Mouse (Mus musculus) liver, embryonic 14.5 days (tissue): Measurements from ENCODE around the gene Borcs5.

Experiments used
- CTCF ChIP-seq: IDR thresholded peaks from 2 replicates; pipeline ENCODE4 v1.5.1; 2016; ENCODE audit warnings: antibody characterized with exemption, low read depth, control low read depth
- EP300 ChIP-seq: IDR thresholded peaks from 2 replicates; pipeline ENCODE4 v1.6.1; 2016; ENCODE audit warnings: antibody characterized with exemption, low read depth

GRCm38 (mm10) chr6:134614723-134615648 lies 24.3 kb upstream of the Borcs5 start:
- TF ChIP-seq CTCF = peak; percentile 98
- TF ChIP-seq EP300 = no peak
